Mouse (Mus musculus): ENCODE measurements around the gene Lrch1. TPM values are rescaled to one million over a fixed set of nuclear protein-coding genes. Genes with fewer than 3 reads are reported as not detected.
A peak's percentile ranks its signal among the peaks of the same experiment; 100 is the strongest.

Gene Lrch1
- polyA plus RNA-seq, 1 experiment from 2014 or later = 13.5 TPM

- no peak overlapping the region for H3K9ac ChIP-seq (replicated peaks; ENCODE audit: low read depth)
- H3K4me3 ChIP-seq (ENCODE audit: low read depth, low read length) = no peak overlapping the region
- H3K9me3 ChIP-seq (ENCODE audit: low read length) = no peaks in the 10 kb centered on the region
- ATAC-seq (no peak), DNase-seq (ENCODE audit: low spot score) (no peak)
- no peak overlapping the region for H3K4me2 ChIP-seq (replicated peaks; ENCODE audit: low read depth, low read length)
- 69% methylated on average over 5 of the region's 5 CpGs for WGBS
- H3K36me3 ChIP-seq (ENCODE audit: insufficient read depth, low read length) = no peaks in the 10 kb centered on the region
- peaks cover 2% of the 10 kb centered on the region; the same call in 1 of the 2 replicates for H3K4me1 ChIP-seq (ENCODE audit: insufficient read depth, low read depth, low read length)
- no peaks in the 10 kb centered on the region for H3K27me3 ChIP-seq (replicated peaks; ENCODE audit: insufficient read depth, low read length)
- no peak overlapping the region for H3K27ac ChIP-seq (ENCODE audit: low read length)
- TF ChIP-seq CTCF (IDR thresholded peaks at IDR 0.05) (no peak), EP300 (IDR thresholded peaks at IDR 0.05) (no peak)
Observed at GRCm38 (mm10) chr14:74831653-74832052, 116.0 kb downstream of the Lrch1 start.

- Histone ChIP-seq H3K4me1 (ENCODE audit: insufficient read depth, low read depth, low read length) (peaks cover 2% of the 10 kb centered on the region; the same call in 1 of the 2 replicates), H3K27me3 (replicated peaks; ENCODE audit: insufficient read depth, low read length) (no peaks in the 10 kb centered on the region), H3K36me3 (ENCODE audit: insufficient read depth, low read length) (no peaks in the 10 kb centered on the region), H3K27ac (ENCODE audit: low read length) (no peak overlapping the region), H3K9ac (replicated peaks; ENCODE audit: low read depth) (no peak overlapping the region), H3K4me2 (replicated peaks; ENCODE audit: low read depth, low read length) (no peak overlapping the region), H3K4me3 (ENCODE audit: low read depth, low read length) (no peak overlapping the region), H3K9me3 (ENCODE audit: low read length) (no peaks in the 10 kb centered on the region)
- DNase-seq (ENCODE audit: low spot score) (no peak), ATAC-seq (no peak)
- 70% methylated on average over 5 of the region's 5 CpGs for WGBS
- TF ChIP-seq CTCF (IDR thresholded peaks at IDR 0.05) (no peak), EP300 (IDR thresholded peaks at IDR 0.05) (no peak)
Observed at GRCm38 (mm10) chr14:74831050-74831449, 116.6 kb downstream of the Lrch1 start.

DNA sequence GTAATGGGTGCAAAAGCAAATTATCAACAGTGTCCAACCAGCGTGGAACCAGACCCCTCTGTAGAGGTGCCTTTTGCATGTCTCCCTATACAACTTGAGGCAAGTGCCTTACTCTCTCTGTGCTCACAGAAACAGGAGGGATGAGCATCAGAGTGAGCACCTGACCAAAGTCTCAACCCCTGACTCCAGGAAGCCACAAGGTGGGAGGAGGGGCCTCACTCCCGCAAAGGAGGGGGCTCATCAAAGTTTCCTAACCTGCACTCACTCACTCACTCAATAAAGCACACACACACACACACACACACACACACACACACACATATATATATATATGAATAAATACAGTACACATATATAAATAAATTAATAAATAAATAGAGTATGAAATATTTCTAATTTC is 117.1 kb downstream of the Lrch1 start:
- TF ChIP-seq CTCF (IDR thresholded peaks at IDR 0.05) = no peak
- no peak for TF ChIP-seq EP300 (IDR thresholded peaks at IDR 0.05)
- Histone ChIP-seq H3K9ac (replicated peaks; ENCODE audit: low read depth) (no peak overlapping the region), H3K4me1 (ENCODE audit: insufficient read depth, low read depth, low read length) (peaks cover 2% of the 10 kb centered on the region; the same call in 1 of the 2 replicates)

DNA sequence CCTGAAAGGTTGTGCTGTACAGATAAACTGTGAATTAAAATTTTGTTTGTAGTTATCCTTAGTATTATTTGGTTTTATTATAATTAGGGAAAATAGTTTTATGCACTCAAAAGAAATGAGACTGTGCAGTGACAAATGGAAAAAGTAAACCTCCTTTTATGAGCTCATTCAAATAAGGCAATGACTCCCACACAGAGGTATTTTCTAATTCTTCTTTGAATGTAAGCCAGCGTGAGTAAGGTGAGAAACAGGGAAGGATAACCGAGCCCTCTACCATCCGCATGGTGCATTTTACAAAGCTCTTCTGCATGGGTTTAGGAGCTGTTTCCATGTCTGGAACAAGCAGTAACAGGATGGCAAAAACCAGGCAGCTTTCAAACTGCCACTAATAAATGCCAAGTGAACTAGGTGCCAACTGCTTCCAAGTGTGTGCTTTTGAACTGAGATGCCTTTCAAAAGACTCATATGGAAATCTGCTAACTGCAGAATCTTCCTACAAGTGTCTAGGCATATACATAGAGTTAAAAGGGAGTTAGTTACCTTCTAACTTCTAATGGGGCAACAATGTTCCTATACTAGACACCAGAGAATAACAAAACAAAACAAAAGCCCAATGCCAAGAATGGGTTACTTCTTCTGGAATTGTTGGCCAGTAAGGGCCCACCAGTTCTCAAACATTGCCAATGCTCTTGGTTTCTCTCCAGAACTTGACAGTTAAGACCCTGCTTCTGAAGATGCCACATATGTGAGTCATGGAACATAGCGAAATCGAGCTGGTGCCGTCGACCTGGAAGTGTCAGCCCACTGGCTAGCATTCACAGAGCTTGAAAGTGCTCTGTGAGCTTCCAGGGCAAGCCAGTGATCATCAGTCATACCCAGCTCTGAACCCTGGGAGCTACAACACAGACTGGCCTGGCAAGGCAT is 124.7 kb downstream of the Lrch1 start:
- 74% methylated on average over 7 of the region's 7 CpGs for WGBS

More for the DNA sequence above, 117.1 kb downstream of the Lrch1 start:
- no peaks in the 10 kb centered on the region for H3K36me3 ChIP-seq (ENCODE audit: insufficient read depth, low read length)
- no peaks in the 10 kb centered on the region for H3K27me3 ChIP-seq (replicated peaks; ENCODE audit: insufficient read depth, low read length)
- no peak overlapping the region for H3K27ac ChIP-seq (ENCODE audit: low read length)
- H3K9me3 ChIP-seq (ENCODE audit: low read length) = no peaks in the 10 kb centered on the region
- DNase-seq (ENCODE audit: low spot score) (no peak), ATAC-seq (no peak)
- WGBS = 91% methylated on average over 2 of the region's 2 CpGs
- H3K4me3 ChIP-seq (ENCODE audit: low read depth, low read length) = no peak overlapping the region
- no peak overlapping the region for H3K4me2 ChIP-seq (replicated peaks; ENCODE audit: low read depth, low read length)

DNA sequence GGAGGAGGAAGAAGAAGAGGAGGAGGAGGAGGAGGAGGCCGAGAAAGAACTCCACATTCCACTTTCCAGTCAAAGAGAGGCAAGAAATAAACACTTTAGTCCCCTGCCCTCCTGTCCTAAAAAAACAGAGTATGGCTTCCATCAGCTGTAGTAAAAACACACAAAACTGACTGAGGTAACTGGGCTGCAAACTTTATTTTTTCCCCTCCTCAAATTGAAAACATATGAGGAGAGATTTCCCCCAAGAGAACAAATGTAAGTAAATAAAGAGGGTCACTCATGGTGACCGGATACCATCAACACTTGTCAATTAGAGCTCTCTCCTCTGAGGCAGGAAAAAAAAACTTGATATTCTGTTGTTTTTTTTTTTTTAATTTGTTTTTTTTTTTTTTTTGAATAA is 125.6 kb downstream of the Lrch1 start:
- Histone ChIP-seq H3K9ac (replicated peaks; ENCODE audit: low read depth) (no peak overlapping the region), H3K36me3 (ENCODE audit: insufficient read depth, low read length) (no peaks in the 10 kb centered on the region), H3K4me1 (ENCODE audit: insufficient read depth, low read depth, low read length) (no peaks in the 10 kb centered on the region), H3K27me3 (replicated peaks; ENCODE audit: insufficient read depth, low read length) (no peaks in the 10 kb centered on the region), H3K4me3 (ENCODE audit: low read depth, low read length) (no peak overlapping the region), H3K27ac (ENCODE audit: low read length) (no peak overlapping the region), H3K4me2 (replicated peaks; ENCODE audit: low read depth, low read length) (no peak overlapping the region), H3K9me3 (ENCODE audit: low read length) (no peaks in the 10 kb centered on the region)
- DNase-seq (ENCODE audit: low spot score) (no peak), ATAC-seq (no peak)
- 48% methylated on average over 2 of the region's 2 CpGs for WGBS
- no peak for TF ChIP-seq CTCF (IDR thresholded peaks at IDR 0.05)

More for the DNA sequence above, 124.7 kb downstream of the Lrch1 start:
- H3K9me3 ChIP-seq (ENCODE audit: low read length) = no peaks in the 10 kb centered on the region
- H3K4me1 ChIP-seq (ENCODE audit: insufficient read depth, low read depth, low read length) = no peaks in the 10 kb centered on the region
- H3K27ac ChIP-seq (ENCODE audit: low read length) = no peak overlapping the region
- H3K4me3 ChIP-seq (ENCODE audit: low read depth, low read length) = no peak overlapping the region
- TF ChIP-seq CTCF (IDR thresholded peaks at IDR 0.05) (no peak), EP300 (IDR thresholded peaks at IDR 0.05) (no peak)
- no peaks in the 10 kb centered on the region for H3K36me3 ChIP-seq (ENCODE audit: insufficient read depth, low read length)
- ATAC-seq = no peak
- no peak overlapping the region for H3K9ac ChIP-seq (replicated peaks; ENCODE audit: low read depth)
- no peaks in the 10 kb centered on the region for H3K27me3 ChIP-seq (replicated peaks; ENCODE audit: insufficient read depth, low read length)
- DNase-seq (ENCODE audit: low spot score) = no peak
- no peak overlapping the region for H3K4me2 ChIP-seq (replicated peaks; ENCODE audit: low read depth, low read length)

GRCm38 (mm10) chr14:74820180-74820813 is 127.4 kb downstream of the Lrch1 start:
- no peak for TF ChIP-seq CTCF (IDR thresholded peaks at IDR 0.05)
- no peak; the same call in 1 of the 2 replicates for TF ChIP-seq EP300 (IDR thresholded peaks at IDR 0.05)
- Histone ChIP-seq H3K27me3 (replicated peaks; ENCODE audit: insufficient read depth, low read length) (no peaks in the 10 kb centered on the region), H3K4me3 (ENCODE audit: low read depth, low read length) (no peak overlapping the region), H3K4me1 (ENCODE audit: insufficient read depth, low read depth, low read length) (no peaks in the 10 kb centered on the region), H3K4me2 (replicated peaks; ENCODE audit: low read depth, low read length) (no peak overlapping the region), H3K36me3 (ENCODE audit: insufficient read depth, low read length) (no peaks in the 10 kb centered on the region; the same call in 1 of the 2 replicates), H3K27ac (ENCODE audit: low read length) (0 out of 2 replicates have a peak overlapping the region, but pooled peaks have one; percentile 12), H3K9me3 (ENCODE audit: low read length) (no peaks in the 10 kb centered on the region), H3K9ac (replicated peaks; ENCODE audit: low read depth) (no peak overlapping the region)
- WGBS = 49% methylated on average over 11 of the region's 11 CpGs
- peak; percentile 50 for DNase-seq (ENCODE audit: low spot score)
- ATAC-seq = peak; percentile 85

Data from lung, postnatal 0 days (tissue).